Mouse (Mus musculus): ENCODE measurements around the gene Tacr1. TPM values are rescaled to one million over a fixed set of nuclear protein-coding genes. Genes with fewer than 3 reads are reported as not detected.

The Tacr1 gene
- polyA plus RNA-seq, 1 experiment from 2014 or later, result 2.8 TPM

GRCm38 (mm10) chr6:82549270-82549669 lies 147.1 kb downstream of the Tacr1 start:
- no peak overlapping the region for H3K4me2 ChIP-seq (replicated peaks)
- no peak overlapping the region for H3K9ac ChIP-seq
- no peak overlapping the region for H3K27ac ChIP-seq
- WGBS, result 58% methylated on average over 3 of the region's 3 CpGs
- no peak for ATAC-seq (ENCODE audit: low FRiP score)
- no peak overlapping the region for H3K4me3 ChIP-seq
- H3K4me1 ChIP-seq, result no peaks in the 10 kb centered on the region
- H3K36me3 ChIP-seq, result no peaks in the 10 kb centered on the region
- H3K27me3 ChIP-seq, result no peaks in the 10 kb centered on the region
- peaks cover 9% of the 10 kb centered on the region for H3K9me3 ChIP-seq (replicated peaks)

GRCm38 (mm10) chr6:82575445-82575844 lies 173.3 kb downstream of the Tacr1 start:
- H3K9me3 ChIP-seq (replicated peaks), result no peaks in the 10 kb centered on the region
- no peaks in the 10 kb centered on the region for H3K4me1 ChIP-seq
- H3K36me3 ChIP-seq, result no peaks in the 10 kb centered on the region
- H3K4me3 ChIP-seq, result no peak overlapping the region
- 84% methylated on average over 5 of the region's 5 CpGs for WGBS
- ATAC-seq (ENCODE audit: low FRiP score), result no peak
- H3K4me2 ChIP-seq (replicated peaks), result no peak overlapping the region
- H3K9ac ChIP-seq, result no peak overlapping the region
- no peaks in the 10 kb centered on the region for H3K27me3 ChIP-seq
- no peak overlapping the region for H3K27ac ChIP-seq

- H3K27ac ChIP-seq, result no peak overlapping the region
- no peak overlapping the region for H3K4me2 ChIP-seq (replicated peaks)
- 54% methylated on average over 5 of the region's 6 CpGs for WGBS
- no peaks in the 10 kb centered on the region for H3K36me3 ChIP-seq
- no peaks in the 10 kb centered on the region for H3K9me3 ChIP-seq (replicated peaks)
- no peak for ATAC-seq (ENCODE audit: low FRiP score)
- no peak overlapping the region for H3K9ac ChIP-seq
- no peaks in the 10 kb centered on the region for H3K27me3 ChIP-seq
- no peak overlapping the region for H3K4me3 ChIP-seq
- H3K4me1 ChIP-seq, result no peaks in the 10 kb centered on the region
Measured at GRCm38 (mm10) chr6:82585396-82585795, 183.3 kb downstream of the Tacr1 start.

- no peaks in the 10 kb centered on the region for H3K36me3 ChIP-seq
Measured at GRCm38 (mm10) chr6:82589387-82589786, 187.3 kb downstream of the Tacr1 start.

GRCm38 (mm10) chr6:82595461-82596090 lies 193.4 kb downstream of the Tacr1 start:
- no peaks in the 10 kb centered on the region for H3K27me3 ChIP-seq
- no peaks in the 10 kb centered on the region for H3K36me3 ChIP-seq
- H3K4me1 ChIP-seq, result no peaks in the 10 kb centered on the region
- WGBS, result 77% methylated on average over 8 of the region's 8 CpGs
- ATAC-seq (ENCODE audit: low FRiP score), result no peak
- H3K4me3 ChIP-seq, result no peak overlapping the region
- no peak overlapping the region for H3K27ac ChIP-seq
- H3K9ac ChIP-seq, result no peak overlapping the region
- H3K9me3 ChIP-seq (replicated peaks), result no peaks in the 10 kb centered on the region
- H3K4me2 ChIP-seq (replicated peaks), result no peak overlapping the region

More at GRCm38 (mm10) chr6:82589387-82589786, 187.3 kb downstream of the Tacr1 start:
- 85% methylated on average over 7 of the region's 7 CpGs for WGBS
- H3K9ac ChIP-seq, result no peak overlapping the region
- H3K27ac ChIP-seq, result no peak overlapping the region
- no peaks in the 10 kb centered on the region for H3K9me3 ChIP-seq (replicated peaks)
- no peaks in the 10 kb centered on the region for H3K4me1 ChIP-seq
- no peak overlapping the region for H3K4me3 ChIP-seq
- H3K27me3 ChIP-seq, result no peaks in the 10 kb centered on the region
- no peak overlapping the region for H3K4me2 ChIP-seq (replicated peaks)
- no peak for ATAC-seq (ENCODE audit: low FRiP score)

GRCm38 (mm10) chr6:82603228-82603627 lies 201.1 kb downstream of the Tacr1 start:
- Histone ChIP-seq H3K9ac (no peak overlapping the region), H3K27ac (no peak overlapping the region), H3K4me2 (replicated peaks) (no peak overlapping the region), H3K36me3 (no peaks in the 10 kb centered on the region), H3K27me3 (no peaks in the 10 kb centered on the region), H3K4me1 (no peaks in the 10 kb centered on the region), H3K4me3 (no peak overlapping the region), H3K9me3 (replicated peaks) (no peaks in the 10 kb centered on the region)
- ATAC-seq (ENCODE audit: low FRiP score), result no peak
- 88% methylated on average over 9 of the region's 9 CpGs for WGBS

- H3K36me3 ChIP-seq, result no peaks in the 10 kb centered on the region
- H3K9me3 ChIP-seq (replicated peaks), result no peaks in the 10 kb centered on the region
- H3K4me3 ChIP-seq, result no peak overlapping the region
- no peak overlapping the region for H3K9ac ChIP-seq
- no peaks in the 10 kb centered on the region for H3K4me1 ChIP-seq
- no peak overlapping the region for H3K4me2 ChIP-seq (replicated peaks)
- no peak overlapping the region for H3K27ac ChIP-seq
- 42% methylated on average over 2 of the region's 2 CpGs for WGBS
- ATAC-seq (ENCODE audit: low FRiP score), result peak; percentile 50; the same call in 1 of the 2 replicates
- H3K27me3 ChIP-seq, result no peaks in the 10 kb centered on the region
Measured at GRCm38 (mm10) chr6:82603665-82604064, 201.5 kb downstream of the Tacr1 start.

GRCm38 (mm10) chr6:82604791-82605190 lies 202.7 kb downstream of the Tacr1 start:
- 70% methylated on average over 8 of the region's 8 CpGs for WGBS
- H3K4me3 ChIP-seq, result no peak overlapping the region
- no peak for ATAC-seq (ENCODE audit: low FRiP score)

GRCm38 (mm10) chr6:82608756-82609155 lies 206.6 kb downstream of the Tacr1 start:
- no peak overlapping the region for H3K9ac ChIP-seq
- 94% methylated on average over 4 of the region's 4 CpGs for WGBS
- H3K4me2 ChIP-seq (replicated peaks), result no peak overlapping the region
- H3K4me3 ChIP-seq, result no peak overlapping the region
- H3K4me1 ChIP-seq, result no peaks in the 10 kb centered on the region
- no peaks in the 10 kb centered on the region for H3K36me3 ChIP-seq
- H3K9me3 ChIP-seq (replicated peaks), result no peaks in the 10 kb centered on the region
- no peak for ATAC-seq (ENCODE audit: low FRiP score)
- no peak overlapping the region for H3K27ac ChIP-seq
- no peaks in the 10 kb centered on the region for H3K27me3 ChIP-seq

More at GRCm38 (mm10) chr6:82604791-82605190, 202.7 kb downstream of the Tacr1 start:
- Histone ChIP-seq H3K36me3 (no peaks in the 10 kb centered on the region), H3K9ac (no peak overlapping the region), H3K4me2 (replicated peaks) (no peak overlapping the region), H3K27me3 (no peaks in the 10 kb centered on the region), H3K4me1 (no peaks in the 10 kb centered on the region), H3K9me3 (replicated peaks) (no peaks in the 10 kb centered on the region), H3K27ac (no peak overlapping the region)

GRCm38 (mm10) chr6:82609339-82609926 lies 207.3 kb downstream of the Tacr1 start:
- 57% methylated on average over 7 of the region's 7 CpGs for WGBS
- Histone ChIP-seq H3K4me2 (replicated peaks) (no peak overlapping the region), H3K4me1 (no peaks in the 10 kb centered on the region), H3K9ac (no peak overlapping the region), H3K4me3 (no peak overlapping the region), H3K9me3 (replicated peaks) (no peaks in the 10 kb centered on the region), H3K27me3 (no peaks in the 10 kb centered on the region), H3K36me3 (no peaks in the 10 kb centered on the region), H3K27ac (no peak overlapping the region)
- ATAC-seq (ENCODE audit: low FRiP score), result peak; percentile 66
